Mouse (Mus musculus): Measurements from ENCODE around the gene Sh3gl1. TPM values are rescaled to one million over a fixed set of nuclear protein-coding genes. Genes with fewer than 3 reads are reported as not detected.
"Not testable (repeated sequence)": the region's sequence is repeated elsewhere in the genome, so short reads cannot be mapped to it uniquely, and the experiment has no call there.

Gene Sh3gl1
- total and polyA plus RNA-seq, 2 experiments from 2014 or later = 74.5 to 93.2 TPM

DNA sequence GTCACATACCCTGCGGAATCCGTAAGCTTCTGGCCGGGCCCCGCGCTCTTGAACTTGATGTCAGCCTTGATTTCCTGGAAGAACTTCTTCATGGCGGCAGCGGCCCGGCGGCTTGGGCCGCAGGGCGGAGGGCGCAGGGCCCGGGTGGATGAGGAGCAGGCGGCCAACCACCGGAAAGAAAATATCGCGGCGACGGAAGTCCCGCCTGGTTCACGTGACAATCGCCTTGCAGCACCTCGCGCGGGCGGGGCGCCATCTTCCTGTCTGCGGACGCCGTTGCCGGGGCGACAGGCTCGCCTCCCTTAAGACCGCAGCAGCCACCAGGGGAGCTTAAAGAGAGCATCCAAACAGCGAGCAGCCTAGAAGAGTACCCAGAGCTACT, 38.4 kb upstream of the Sh3gl1 start, which contains the start of gene Ubxn6:
Ubxn6 (minus strand) TSS at position 202 of the 382 bp plus-strand sequence.
- peaks cover 7% of the 10 kb centered on the region; the same call in 1 of the 2 replicates for H3K4me1 ChIP-seq (ENCODE audit: insufficient read depth)
- peak within 1 kb of the TSS; percentile 83 for H3K4me3 ChIP-seq (ENCODE audit: low read depth, low read length)
- ATAC-seq (peak; percentile 78), DNase-seq (peak; percentile 98)
- H3K27ac ChIP-seq (ENCODE audit: low read depth, low read length) = peak within 1 kb of the TSS; percentile 93
- peaks cover 33% of the 10 kb centered on the region for H3K36me3 ChIP-seq (ENCODE audit: insufficient read depth)
- H3K9me3 ChIP-seq (ENCODE audit: low read length) = no peaks in the 10 kb centered on the region
- H3K4me2 ChIP-seq (ENCODE audit: low read depth) = peak within 1 kb of the TSS; percentile 81
- TF ChIP-seq CTCF (IDR thresholded peaks at IDR 0.05; ENCODE audit: low read depth) = peak; percentile 76
- H3K9ac ChIP-seq = peak within 1 kb of the TSS; percentile 90
- whole genome bisulfite sequencing = 1% methylated on average over 35 of the region's 35 CpGs
- no peaks in the 10 kb centered on the region for H3K27me3 ChIP-seq (ENCODE audit: insufficient read depth, low read length)

GRCm38 (mm10) chr17:56074097-56074826, 37.8 kb upstream of the Sh3gl1 start:
- 8% methylated on average over 22 of the region's 22 CpGs for WGBS
- Histone ChIP-seq H3K4me3 (ENCODE audit: low read depth, low read length) (peak overlapping the region; percentile 83), H3K4me1 (ENCODE audit: insufficient read depth) (peaks cover 7% of the 10 kb centered on the region; the same call in 1 of the 2 replicates), H3K36me3 (ENCODE audit: insufficient read depth) (peaks cover 38% of the 10 kb centered on the region), H3K27me3 (ENCODE audit: insufficient read depth, low read length) (no peaks in the 10 kb centered on the region), H3K27ac (ENCODE audit: low read depth, low read length) (peak overlapping the region; percentile 93), H3K9ac (peak overlapping the region; percentile 90), H3K9me3 (ENCODE audit: low read length) (no peaks in the 10 kb centered on the region), H3K4me2 (ENCODE audit: low read depth) (peak overlapping the region; percentile 81)
- ATAC-seq (peak; percentile 2; the same call in 1 of the 2 replicates), DNase-seq (no peak)
- no peak for TF ChIP-seq CTCF (IDR thresholded peaks at IDR 0.05; ENCODE audit: low read depth)

DNA sequence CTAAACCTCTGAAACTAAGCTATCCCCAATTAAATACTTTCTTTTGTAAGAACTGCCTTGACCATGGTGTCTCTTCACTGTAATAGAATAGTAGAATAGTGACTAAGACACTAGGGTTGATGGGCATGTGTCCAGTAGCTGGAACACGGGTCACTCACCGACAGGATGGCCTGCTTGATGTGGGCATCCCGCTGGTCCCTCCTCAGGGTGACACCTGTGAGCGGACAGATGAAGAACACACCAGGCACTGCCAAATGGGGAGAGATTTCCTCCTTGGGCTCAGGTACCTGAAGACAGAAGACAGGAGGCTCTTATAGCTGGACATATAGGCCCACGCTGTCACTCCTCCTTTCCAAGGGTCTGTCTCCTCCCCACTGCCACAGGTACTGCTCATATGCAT, 35.8 kb upstream of the Sh3gl1 start:
- no peak overlapping the region for H3K4me3 ChIP-seq (ENCODE audit: low read depth, low read length)
- H3K4me1 ChIP-seq (ENCODE audit: insufficient read depth) = peaks cover 7% of the 10 kb centered on the region; the same call in 1 of the 2 replicates
- H3K9ac ChIP-seq = no peak overlapping the region
- no peak overlapping the region for H3K4me2 ChIP-seq (ENCODE audit: low read depth)
- no peak for TF ChIP-seq CTCF (IDR thresholded peaks at IDR 0.05; ENCODE audit: low read depth)
- no peak for DNase-seq
- H3K27me3 ChIP-seq (ENCODE audit: insufficient read depth, low read length) = no peaks in the 10 kb centered on the region
- no peak overlapping the region for H3K27ac ChIP-seq (ENCODE audit: low read depth, low read length)
- H3K36me3 ChIP-seq (ENCODE audit: insufficient read depth) = peaks cover 57% of the 10 kb centered on the region
- no peak for ATAC-seq
- 89% methylated on average over 5 of the region's 5 CpGs for WGBS
- no peaks in the 10 kb centered on the region for H3K9me3 ChIP-seq (ENCODE audit: low read length)

GRCm38 (mm10) chr17:56071126-56071525, 34.7 kb upstream of the Sh3gl1 start:
- H3K4me3 ChIP-seq (ENCODE audit: low read depth, low read length) = no peak overlapping the region
- no peak for TF ChIP-seq CTCF (IDR thresholded peaks at IDR 0.05; ENCODE audit: low read depth)
- H3K4me1 ChIP-seq (ENCODE audit: insufficient read depth) = peaks cover 7% of the 10 kb centered on the region; the same call in 1 of the 2 replicates
- H3K9ac ChIP-seq = no peak overlapping the region
- no peak overlapping the region for H3K27ac ChIP-seq (ENCODE audit: low read depth, low read length)
- no peaks in the 10 kb centered on the region for H3K9me3 ChIP-seq (ENCODE audit: low read length)
- no peak for DNase-seq
- no peaks in the 10 kb centered on the region for H3K27me3 ChIP-seq (ENCODE audit: insufficient read depth, low read length)
- H3K36me3 ChIP-seq (ENCODE audit: insufficient read depth) = peaks cover 62% of the 10 kb centered on the region
- no peak for ATAC-seq
- no peak overlapping the region for H3K4me2 ChIP-seq (ENCODE audit: low read depth)

DNA sequence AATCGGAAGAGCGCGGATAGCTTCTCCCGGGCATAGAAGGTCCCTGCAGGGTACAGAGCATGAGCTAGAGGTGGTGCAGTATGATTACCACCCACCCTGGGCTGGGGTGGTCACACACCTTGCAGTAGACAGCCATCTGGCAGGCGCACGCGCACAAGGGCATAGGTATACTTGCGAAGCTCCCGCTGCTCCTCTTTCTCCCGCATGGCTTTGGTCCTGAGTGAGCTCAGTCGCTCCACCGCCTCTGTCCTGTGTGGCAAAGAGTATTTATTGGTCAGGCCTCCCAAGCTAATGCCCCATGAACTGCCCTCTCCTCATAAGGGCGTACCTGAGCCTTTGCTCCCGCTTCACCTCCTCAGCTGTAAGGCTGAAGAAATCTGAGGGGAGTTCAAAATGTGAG, 32.6 kb upstream of the Sh3gl1 start:
- Histone ChIP-seq H3K9ac (no peak overlapping the region), H3K36me3 (ENCODE audit: insufficient read depth) (peaks cover 70% of the 10 kb centered on the region), H3K4me1 (ENCODE audit: insufficient read depth) (peaks cover 4% of the 10 kb centered on the region; the same call in 1 of the 2 replicates), H3K4me3 (ENCODE audit: low read depth, low read length) (no peak overlapping the region), H3K27ac (ENCODE audit: low read depth, low read length) (no peak overlapping the region), H3K9me3 (ENCODE audit: low read length) (no peaks in the 10 kb centered on the region), H3K27me3 (ENCODE audit: insufficient read depth, low read length) (no peaks in the 10 kb centered on the region), H3K4me2 (ENCODE audit: low read depth) (no peak overlapping the region)
- ATAC-seq = no peak
- WGBS = 95% methylated on average over 14 of the region's 14 CpGs
- TF ChIP-seq CTCF (IDR thresholded peaks at IDR 0.05; ENCODE audit: low read depth) = no peak
- DNase-seq = no peak

DNA sequence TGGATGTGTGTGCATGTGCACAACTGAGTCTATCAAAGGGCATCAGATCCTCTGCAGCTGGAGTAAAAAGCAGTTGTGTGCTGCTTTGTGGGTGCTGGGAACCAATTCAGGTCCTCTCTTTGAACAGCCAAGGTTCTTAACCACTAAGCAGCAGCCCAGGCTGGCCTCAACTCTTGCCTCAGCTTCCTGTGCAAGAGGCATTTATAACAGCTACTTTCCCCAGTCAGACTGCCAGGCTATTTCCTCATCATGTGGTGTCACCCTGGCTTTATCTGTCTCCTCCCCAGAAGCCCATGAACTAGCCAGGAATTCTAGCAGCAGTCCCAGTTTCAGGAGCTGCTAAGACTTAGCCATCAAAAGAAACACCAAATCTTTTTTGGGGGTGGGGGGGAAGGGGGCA, 30.0 kb upstream of the Sh3gl1 start:
- Histone ChIP-seq H3K4me3 (ENCODE audit: low read depth, low read length) (no peak overlapping the region), H3K4me1 (ENCODE audit: insufficient read depth) (no peaks in the 10 kb centered on the region), H3K4me2 (ENCODE audit: low read depth) (no peak overlapping the region), H3K27ac (ENCODE audit: low read depth, low read length) (no peak overlapping the region), H3K36me3 (ENCODE audit: insufficient read depth) (peaks cover 66% of the 10 kb centered on the region), H3K9ac (no peak overlapping the region), H3K27me3 (ENCODE audit: insufficient read depth, low read length) (no peaks in the 10 kb centered on the region), H3K9me3 (ENCODE audit: low read length) (no peaks in the 10 kb centered on the region)
- no peak for DNase-seq
- no peak for TF ChIP-seq CTCF (IDR thresholded peaks at IDR 0.05; ENCODE audit: low read depth)
- ATAC-seq = no peak

GRCm38 (mm10) chr17:56065715-56066114, 29.3 kb upstream of the Sh3gl1 start:
- TF ChIP-seq CTCF (IDR thresholded peaks at IDR 0.05; ENCODE audit: low read depth) = peak; percentile 31; the same call in 1 of the 2 replicates
- H3K9ac ChIP-seq; H3K9me3 ChIP-seq (ENCODE audit: low read length); H3K27me3 ChIP-seq (ENCODE audit: insufficient read depth, low read length); DNase-seq; ATAC-seq; H3K27ac ChIP-seq (ENCODE audit: low read depth, low read length); H3K4me2 ChIP-seq (ENCODE audit: low read depth); H3K4me3 ChIP-seq (ENCODE audit: low read depth, low read length); H3K4me1 ChIP-seq (ENCODE audit: insufficient read depth): not testable (repeated sequence)
- WGBS = 86% methylated on average over 6 of the region's 6 CpGs
- H3K36me3 ChIP-seq (ENCODE audit: insufficient read depth) = peaks cover 59% of the 10 kb centered on the region
